Comparison of ENCODE assay signal across 9 mouse cellular contexts in genomic region chr1:36273288-36273687, GRCm38 (mm10). TPM values are rescaled to one million over a fixed set of nuclear protein-coding genes. Genes with fewer than 3 reads are reported as not detected.
A peak's percentile ranks its signal among the peaks of the same experiment; 100 is the strongest.
DNase-seq lines count a peak whose midpoint lies in the region; ATAC-seq lines count a peak whose summit lies in the region.
"Had no signal": no experiment of that assay in that cellular context is flagged by ENCODE, and none has a peak within 500 bp of the region (broad histone marks: within the 10 kb centered on the region; RNA-seq: fewer than 3 reads in every experiment).

No protein-coding gene starts in this region.

- no peak for ATAC-seq in heart, embryonic 11.5 days (replicated peaks; ENCODE audit: insufficient number of reproducible peaks, low FRiP score, low TSS enrichment)

- H3K9me3 ChIP-seq in heart, embryonic 11.5 days (replicated peaks; ENCODE audit: control insufficient read depth, low read length) = no peaks in the 10 kb centered on the region
- H3K9me3 ChIP-seq: neural tube, embryonic 13.5 days had no signal

- H3K4me2 ChIP-seq in heart, embryonic 11.5 days = peak overlapping the region; percentile 44
- H3K4me2 ChIP-seq: neural tube, embryonic 13.5 days had no signal

- H3K27me3 ChIP-seq in heart, embryonic 11.5 days (ENCODE audit: control insufficient read depth, insufficient read depth, low read length) = peaks cover 11% of the 10 kb centered on the region; the same call in 1 of the 2 replicates

- WGBS in heart, embryonic 11.5 days (ENCODE audit: insufficient replicate concordance) = 7% methylated on average over 9 of the region's 9 CpGs

- H3K27ac ChIP-seq in heart, embryonic 11.5 days (ENCODE audit: low read depth, low read length) = peak overlapping the region; percentile 47; the same call in 1 of the 2 replicates
- H3K27ac ChIP-seq: neural tube, embryonic 13.5 days had no signal

- H3K9ac ChIP-seq in heart, embryonic 11.5 days (ENCODE audit: low read depth, low read length) = no peak overlapping the region
- H3K9ac ChIP-seq: neural tube, embryonic 13.5 days had no signal

- peak; percentile 29 for DNase-seq in thymus, postnatal 4 days
- no peak for DNase-seq in thymus, postnatal 0 days (ENCODE audit: low spot score)
- DNase-seq in kidney, postnatal 14 days = peak; percentile 86
- DNase-seq in lung, postnatal 4 days = peak; percentile 72 to 76
- no peak for DNase-seq in cerebellum, postnatal 4 days (ENCODE audit: low spot score in 2 of 2)
- DNase-seq in left cerebral cortex, postnatal 25 days (ENCODE audit: low spot score in 2 of 2) = no peak
- DNase-seq in cerebellum, postnatal 36 days = no peak

- intact Hi-C loops in left cerebral cortex, postnatal 25 days (cut with DNase I) = no loop called here

- H3K4me3 ChIP-seq in heart, embryonic 11.5 days (ENCODE audit: low read depth, low read length) = no peak overlapping the region
- H3K4me3 ChIP-seq: neural tube, embryonic 13.5 days had no signal

- peaks cover 43% of the 10 kb centered on the region for H3K4me1 ChIP-seq in heart, embryonic 11.5 days (ENCODE audit: control insufficient read depth, insufficient read depth, low read length)

- no peaks in the 10 kb centered on the region for H3K36me3 ChIP-seq in heart, embryonic 11.5 days (ENCODE audit: control insufficient read depth, insufficient read depth, low read length)
- H3K36me3 ChIP-seq: neural tube, embryonic 13.5 days had no signal

RNA-seq across cellular contexts. Expression of gene Neurl3, which starts 1.2 kb away (rescaled TPM):
- 3.8 and 4.4 TPM in 2 replicates for polyA plus RNA-seq in thymus, postnatal 0 days (2015; fragmentation: Nextera tagmentation; extraction: Ambion mirVana)
- polyA plus RNA-seq in heart, embryonic 11.5 days (2014; fragmentation: Nextera tagmentation; extraction: Ambion mirVana) = 1.9 and 2.6 TPM in 2 replicates
- under 1 TPM in 1 of 2 experiments, not detected in 1; 0.71 TPM for total RNA-seq in left cerebral cortex, postnatal 25 days (2021)

RNA-seq across cellular contexts. Expression of gene Uggt1, which starts 28.8 kb away (rescaled TPM):
- polyA plus RNA-seq in thymus, postnatal 0 days (2015; fragmentation: Nextera tagmentation; extraction: Ambion mirVana) = 43.9 and 46.5 TPM in 2 replicates
- polyA plus RNA-seq in heart, embryonic 11.5 days (2014; fragmentation: Nextera tagmentation; extraction: Ambion mirVana) = 60.6 and 61.9 TPM in 2 replicates
- 10 to 100 TPM; 48.7 to 51.7 TPM for total RNA-seq in left cerebral cortex, postnatal 25 days (2021)

RNA-seq across cellular contexts. Expression of gene Arid5a, which starts 34.2 kb away (rescaled TPM):
- polyA plus RNA-seq in thymus, postnatal 0 days (2015; fragmentation: Nextera tagmentation; extraction: Ambion mirVana) = 34.9 and 35.4 TPM in 2 replicates
- polyA plus RNA-seq in heart, embryonic 11.5 days (2014; fragmentation: Nextera tagmentation; extraction: Ambion mirVana) = 5.6 and 8.1 TPM in 2 replicates
- total RNA-seq in left cerebral cortex, postnatal 25 days (2021) = 10 to 100 TPM; 14.9 to 16.4 TPM

Comparison
In these comparisons a context has a peak if more than half of its experiments do, and no peak if none do; other contexts are left out.
1. DNase-seq: peak in thymus, postnatal 4 days (single experiment), kidney, postnatal 14 days (single experiment) and lung, postnatal 4 days (2 of 2); none in thymus, postnatal 0 days (single experiment), cerebellum, postnatal 4 days (0 of 2), left cerebral cortex, postnatal 25 days (0 of 2) and cerebellum, postnatal 36 days (0 of 2).